Comparison of ENCODE assay signal across 10 mouse cellular contexts in genomic region chr15:99332111-99332510, GRCm38 (mm10). TPM values are rescaled to one million over a fixed set of nuclear protein-coding genes. Genes with fewer than 3 reads are reported as not detected.
DNase-seq lines count a peak whose midpoint lies in the region; ATAC-seq and TF ChIP-seq lines count a peak whose summit lies in the region.
"Had no signal": no experiment of that assay in that cellular context is flagged by ENCODE, and none has a peak within 500 bp of the region (broad histone marks: within the 10 kb centered on the region; RNA-seq: fewer than 3 reads in every experiment).

No protein-coding gene starts in this region.

- TF ChIP-seq CTCF in midbrain, postnatal 0 days (IDR thresholded peaks at IDR 0.05) = no peak

- peak overlapping the region; percentile 32; the same call in 1 of the 2 replicates for H3K4me2 ChIP-seq in heart, embryonic 13.5 days
- H3K4me2 ChIP-seq in midbrain, embryonic 15.5 days = no peak overlapping the region
- H3K4me2 ChIP-seq in midbrain, postnatal 0 days (ENCODE audit: low read depth, low read length, poor library complexity, severe bottlenecking) = no peak overlapping the region
- H3K4me2 ChIP-seq in limb, embryonic 11.5 days (ENCODE audit: low read depth, severe bottlenecking) = 0 out of 2 replicates have a peak overlapping the region, but pooled peaks have one; percentile 8
- H3K4me2 ChIP-seq in stomach, embryonic 15.5 days = no peak overlapping the region; the same call in 1 of the 2 replicates

- H3K27ac ChIP-seq in heart, embryonic 13.5 days (replicated peaks) = peak overlapping the region; percentile 95
- peak overlapping the region; percentile 4; the same call in 1 of the 2 replicates for H3K27ac ChIP-seq in midbrain, embryonic 15.5 days
- no peak overlapping the region for H3K27ac ChIP-seq in midbrain, postnatal 0 days (ENCODE audit: low read depth, low read length)
- peak overlapping the region; percentile 96 for H3K27ac ChIP-seq in limb, embryonic 11.5 days (replicated peaks; ENCODE audit: low read depth, low read length)
- H3K27ac ChIP-seq in stomach, embryonic 15.5 days = peak overlapping the region; percentile 93

- no peak for ATAC-seq in heart, embryonic 13.5 days (ENCODE audit: extremely low read depth, insufficient number of reproducible peaks, low FRiP score, low TSS enrichment)
- no peak for ATAC-seq in midbrain, embryonic 15.5 days (replicated peaks)
- ATAC-seq in midbrain, postnatal 0 days (ENCODE audit: low FRiP score) = no peak
- no peak for ATAC-seq in limb, embryonic 11.5 days (ENCODE audit: insufficient number of reproducible peaks, low FRiP score, low TSS enrichment, low read depth)
- no peak for ATAC-seq in stomach, embryonic 15.5 days (ENCODE audit: insufficient read depth, low FRiP score, low read depth)
- no peak for ATAC-seq in monocyte, adult 5-6 weeks (replicated peaks; ENCODE audit: insufficient number of reproducible peaks, low FRiP score, low TSS enrichment, poor library complexity, severe bottlenecking)

- peaks cover 48% of the 10 kb centered on the region for H3K36me3 ChIP-seq in heart, embryonic 13.5 days
- H3K36me3 ChIP-seq in midbrain, embryonic 15.5 days (replicated peaks) = 0 out of 2 replicates have a peak, but pooled peaks cover 5% of the 10 kb centered on the region
- H3K36me3 ChIP-seq in midbrain, postnatal 0 days (ENCODE audit: insufficient read depth, low read length) = peaks cover 11% of the 10 kb centered on the region; the same call in 1 of the 2 replicates
- H3K36me3 ChIP-seq in limb, embryonic 11.5 days (ENCODE audit: control insufficient read depth, insufficient read depth, low read length) = peaks cover 19% of the 10 kb centered on the region; the same call in 1 of the 2 replicates
- 0 out of 2 replicates have a peak, but pooled peaks cover 4% of the 10 kb centered on the region for H3K36me3 ChIP-seq in stomach, embryonic 15.5 days

- H3K27me3 ChIP-seq in heart, embryonic 13.5 days (replicated peaks) = no peaks in the 10 kb centered on the region
- H3K27me3 ChIP-seq in midbrain, embryonic 15.5 days (replicated peaks) = no peaks in the 10 kb centered on the region
- H3K27me3 ChIP-seq in midbrain, postnatal 0 days (ENCODE audit: insufficient read depth, low read length) = no peaks in the 10 kb centered on the region
- H3K27me3 ChIP-seq in limb, embryonic 11.5 days (ENCODE audit: control insufficient read depth, insufficient read depth, low read length) = no peaks in the 10 kb centered on the region
- H3K27me3 ChIP-seq in stomach, embryonic 15.5 days (replicated peaks) = no peaks in the 10 kb centered on the region

- H3K9ac ChIP-seq in heart, embryonic 13.5 days = peak overlapping the region; percentile 70
- no peak overlapping the region for H3K9ac ChIP-seq in midbrain, embryonic 15.5 days
- no peak overlapping the region for H3K9ac ChIP-seq in midbrain, postnatal 0 days (replicated peaks; ENCODE audit: low read length, poor library complexity, severe bottlenecking)
- H3K9ac ChIP-seq in limb, embryonic 11.5 days (ENCODE audit: low read length) = peak overlapping the region; percentile 45
- no peak overlapping the region for H3K9ac ChIP-seq in stomach, embryonic 15.5 days

- no peaks in the 10 kb centered on the region for H3K9me3 ChIP-seq in heart, embryonic 13.5 days
- no peaks in the 10 kb centered on the region for H3K9me3 ChIP-seq in midbrain, embryonic 15.5 days
- no peaks in the 10 kb centered on the region for H3K9me3 ChIP-seq in midbrain, postnatal 0 days (ENCODE audit: low read length)
- no peaks in the 10 kb centered on the region for H3K9me3 ChIP-seq in limb, embryonic 11.5 days (ENCODE audit: control insufficient read depth, low read length)
- H3K9me3 ChIP-seq in stomach, embryonic 15.5 days = no peaks in the 10 kb centered on the region

- H3K4me1 ChIP-seq in heart, embryonic 13.5 days = peaks cover 83% of the 10 kb centered on the region
- H3K4me1 ChIP-seq in midbrain, embryonic 15.5 days = no peaks in the 10 kb centered on the region
- H3K4me1 ChIP-seq in midbrain, postnatal 0 days (ENCODE audit: insufficient read depth, low read length) = no peaks in the 10 kb centered on the region
- peaks cover 45% of the 10 kb centered on the region for H3K4me1 ChIP-seq in limb, embryonic 11.5 days (ENCODE audit: control insufficient read depth, insufficient read depth, low read length)
- peaks cover 34% of the 10 kb centered on the region for H3K4me1 ChIP-seq in stomach, embryonic 15.5 days

- H3K4me3 ChIP-seq in heart, embryonic 13.5 days = no peak overlapping the region
- no peak overlapping the region for H3K4me3 ChIP-seq in midbrain, embryonic 15.5 days
- no peak overlapping the region for H3K4me3 ChIP-seq in midbrain, postnatal 0 days (ENCODE audit: low read depth, low read length)
- no peak overlapping the region for H3K4me3 ChIP-seq in limb, embryonic 11.5 days (ENCODE audit: low read depth, low read length)
- H3K4me3 ChIP-seq in stomach, embryonic 15.5 days (replicated peaks) = no peak overlapping the region

- no peak for DNase-seq in heart, adult 18-20 months
- no peak for DNase-seq in midbrain, postnatal 0 days (ENCODE audit: low spot score)
- DNase-seq in limb, embryonic 11.5 days (ENCODE audit: low spot score) = peak; percentile 31
- DNase-seq in adrenal gland, postnatal 4 days (ENCODE audit: low spot score in 2 of 2) = no peak

RNA-seq across cellular contexts. Expression of gene Fam186b, which starts 36.4 kb away (rescaled TPM):
- 0.40 and 0.52 TPM in 2 replicates for polyA plus RNA-seq in heart, embryonic 13.5 days (2015; fragmentation: Nextera tagmentation; extraction: Ambion mirVana)
- total RNA-seq in heart, adult 18-20 months (2021) = not detected
- polyA plus RNA-seq in midbrain, embryonic 15.5 days (2015; fragmentation: Nextera tagmentation; extraction: Ambion mirVana) = 0.62 and 0.75 TPM in 2 replicates
- total RNA-seq in midbrain, postnatal 0 days (2014; rRNA removed) = 0.38 and 2.3 TPM in 2 replicates
- polyA plus RNA-seq in midbrain, postnatal 0 days (2015; fragmentation: Nextera tagmentation; extraction: Ambion mirVana) = 1.4 and 1.6 TPM in 2 replicates
- polyA plus RNA-seq in limb, embryonic 11.5 days (2014; fragmentation: Nextera tagmentation; extraction: Ambion mirVana) = not detected in 2 replicates
- 0.06 and 0.23 TPM in 2 replicates for polyA plus RNA-seq in stomach, embryonic 15.5 days (2015; fragmentation: Nextera tagmentation; extraction: Ambion mirVana)
- total RNA-seq in monocyte, adult 5-6 weeks (2017) = not detected in 3 replicates
- 1 to 10 TPM; 1.6 to 2.4 TPM for total RNA-seq in adrenal gland, postnatal 4 days (2021)
- total RNA-seq: common myeloid progenitor, adult 5-6 weeks; gastrocnemius, postnatal 14 days had no signal

RNA-seq across cellular contexts. Expression of gene Prpf40b, which starts 37.2 kb away (rescaled TPM):
- polyA plus RNA-seq in heart, embryonic 13.5 days (2015; fragmentation: Nextera tagmentation; extraction: Ambion mirVana) = 37.4 and 41.5 TPM in 2 replicates
- total RNA-seq in heart, adult 18-20 months (2021) = 10 to 100 TPM; 18.2 to 19.4 TPM
- 129 and 132 TPM in 2 replicates for polyA plus RNA-seq in midbrain, embryonic 15.5 days (2015; fragmentation: Nextera tagmentation; extraction: Ambion mirVana)
- total RNA-seq in midbrain, postnatal 0 days (2014; rRNA removed) = 95.5 and 97.9 TPM in 2 replicates
- 99.6 and 107 TPM in 2 replicates for polyA plus RNA-seq in midbrain, postnatal 0 days (2015; fragmentation: Nextera tagmentation; extraction: Ambion mirVana)
- polyA plus RNA-seq in limb, embryonic 11.5 days (2014; fragmentation: Nextera tagmentation; extraction: Ambion mirVana) = 51.9 and 57.3 TPM in 2 replicates
- polyA plus RNA-seq in stomach, embryonic 15.5 days (2015; fragmentation: Nextera tagmentation; extraction: Ambion mirVana) = 42.8 and 46.3 TPM in 2 replicates
- 0.57 to 7.6 TPM (median 1.7 TPM) in 3 replicates for total RNA-seq in monocyte, adult 5-6 weeks (2017)
- total RNA-seq in adrenal gland, postnatal 4 days (2021) = 10 to 100 TPM; 68.7 to 77.8 TPM

RNA-seq across cellular contexts. Expression of gene Fmnl3, which starts 38.2 kb away (rescaled TPM):
- 12.9 and 13.0 TPM in 2 replicates for polyA plus RNA-seq in heart, embryonic 13.5 days (2015; fragmentation: Nextera tagmentation; extraction: Ambion mirVana)
- total RNA-seq in heart, adult 18-20 months (2021) = 10 to 100 TPM; 13.4 to 14.8 TPM
- 9.1 and 10.0 TPM in 2 replicates for polyA plus RNA-seq in midbrain, embryonic 15.5 days (2015; fragmentation: Nextera tagmentation; extraction: Ambion mirVana)
- total RNA-seq in midbrain, postnatal 0 days (2014; rRNA removed) = 13.5 and 15.5 TPM in 2 replicates
- 8.5 and 9.8 TPM in 2 replicates for polyA plus RNA-seq in midbrain, postnatal 0 days (2015; fragmentation: Nextera tagmentation; extraction: Ambion mirVana)
- 26.8 and 31.7 TPM in 2 replicates for polyA plus RNA-seq in limb, embryonic 11.5 days (2014; fragmentation: Nextera tagmentation; extraction: Ambion mirVana)
- 18.2 and 21.3 TPM in 2 replicates for polyA plus RNA-seq in stomach, embryonic 15.5 days (2015; fragmentation: Nextera tagmentation; extraction: Ambion mirVana)
- 29.5 to 41.3 TPM (median 31.6 TPM) in 3 replicates for total RNA-seq in monocyte, adult 5-6 weeks (2017)
- 10 to 100 TPM; 41.0 to 45.6 TPM for total RNA-seq in adrenal gland, postnatal 4 days (2021)

Comparison
In these comparisons a context has a peak if more than half of its experiments do, and no peak if none do; other contexts are left out.
1. H3K4me2 ChIP-seq: peak in heart, embryonic 13.5 days (single experiment) and limb, embryonic 11.5 days (single experiment); none in midbrain, embryonic 15.5 days (single experiment), midbrain, postnatal 0 days (single experiment) and stomach, embryonic 15.5 days (single experiment).
2. H3K9ac ChIP-seq: peak in heart, embryonic 13.5 days (single experiment) and limb, embryonic 11.5 days (single experiment); none in midbrain, embryonic 15.5 days (single experiment), midbrain, postnatal 0 days (single experiment) and stomach, embryonic 15.5 days (single experiment).